Mouse (Mus musculus) left cerebral cortex, adult 2 months (tissue): ENCODE results near the gene Caskin2. TPM values are rescaled to one million over a fixed set of nuclear protein-coding genes. Genes with fewer than 3 reads are reported as not detected.
A peak's percentile ranks its signal among the peaks of the same experiment; 100 is the strongest.

Experiments used
- DNase-seq, 2 experiments: peaks; one replicate each; pipeline ENCODE4 v3.0.0; 2021 to 2022; ENCODE audit warnings: low spot score in 2 of 2, mixed read lengths in 1 of 2; ENCODE audit errors: extremely low spot score in 1 of 2
- H3K27ac ChIP-seq: fragments of 200-600 bp; 2 replicates; pipeline ENCODE4 v1.8.1; 2022
- H3K4me3 ChIP-seq: fragments of 200-600 bp; 2 replicates; pipeline ENCODE4 v1.8.1; 2022
- CTCF ChIP-seq: fragments of 200-600 bp; IDR thresholded peaks from 2 replicates; pipeline ENCODE4 v1.8.1; 2022; ENCODE audit warnings: antibody characterized with exemption, mild to moderate bottlenecking, moderate library complexity
- intact Hi-C: fragments of 180-260 bp; cut with DNase I; formaldehyde crosslinking; loops from one replicate; pipeline ENCODE4 v1.15.1; 2025
- total RNA-seq, 2 experiments: library from RNA; stranded (reverse); gene quantifications; 2 replicates each; pipeline ENCODE4 v1.2.3; 2021

The Caskin2 gene
- total RNA-seq, 2 experiments from 2014 or later = 18.1 to 18.8 TPM

DNA sequence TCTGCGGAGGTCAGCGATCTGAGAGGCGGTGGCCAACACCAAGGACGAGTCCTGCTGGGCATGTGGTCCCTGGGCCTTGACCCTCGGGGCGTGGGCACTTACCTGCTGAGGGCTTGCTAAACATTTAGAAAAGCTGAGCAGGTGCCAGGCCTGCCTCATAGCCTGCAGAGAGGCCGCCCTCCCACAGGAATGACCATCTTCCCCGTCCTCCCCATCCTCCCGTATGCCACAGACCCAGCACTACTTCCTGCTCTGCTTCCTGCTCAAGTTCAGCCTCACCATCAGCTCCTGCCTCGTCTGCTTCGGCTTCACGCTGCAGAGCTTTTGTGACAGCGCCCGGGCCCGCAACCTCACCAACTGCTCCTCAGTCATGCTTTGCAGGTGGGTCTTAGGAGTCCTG, 16.5 kb downstream of the Caskin2 start:
- H3K27ac ChIP-seq = no peak overlapping the region
- no peak for DNase-seq
- intact Hi-C loops = no loop called here
- H3K4me3 ChIP-seq = no peak overlapping the region
- no peak for TF ChIP-seq CTCF

DNA sequence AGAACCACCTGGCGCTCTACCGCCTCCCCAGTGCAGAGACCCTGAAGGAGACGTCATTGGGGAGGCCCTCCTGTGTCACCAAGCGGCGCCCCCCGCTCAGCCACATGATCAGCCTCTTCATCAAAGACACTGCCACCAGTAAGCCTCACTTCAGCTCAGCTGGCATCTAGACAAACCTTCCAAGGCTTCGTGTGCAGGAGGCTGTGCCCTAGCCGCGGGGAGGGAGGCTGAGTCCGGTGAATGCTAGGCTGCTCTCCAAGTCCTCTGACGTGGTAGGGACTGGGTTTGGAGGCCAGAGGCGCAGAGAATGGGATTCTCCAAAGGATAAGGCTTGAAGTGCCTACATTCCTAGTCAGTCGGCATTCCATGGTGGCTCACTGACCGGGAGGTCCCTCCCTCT, 21.1 kb downstream of the Caskin2 start:
- no peak for DNase-seq

GRCm38 (mm10) chr11:115791919-115792318, 21.5 kb downstream of the Caskin2 start:
- intact Hi-C loops = no loop called here
- H3K4me3 ChIP-seq = no peak overlapping the region
- TF ChIP-seq CTCF = no peak

More for the DNA sequence above, 21.1 kb downstream of the Caskin2 start:
- no peak overlapping the region for H3K27ac ChIP-seq
- TF ChIP-seq CTCF = no peak
- intact Hi-C loops = no loop called here
- no peak overlapping the region for H3K4me3 ChIP-seq

DNA sequence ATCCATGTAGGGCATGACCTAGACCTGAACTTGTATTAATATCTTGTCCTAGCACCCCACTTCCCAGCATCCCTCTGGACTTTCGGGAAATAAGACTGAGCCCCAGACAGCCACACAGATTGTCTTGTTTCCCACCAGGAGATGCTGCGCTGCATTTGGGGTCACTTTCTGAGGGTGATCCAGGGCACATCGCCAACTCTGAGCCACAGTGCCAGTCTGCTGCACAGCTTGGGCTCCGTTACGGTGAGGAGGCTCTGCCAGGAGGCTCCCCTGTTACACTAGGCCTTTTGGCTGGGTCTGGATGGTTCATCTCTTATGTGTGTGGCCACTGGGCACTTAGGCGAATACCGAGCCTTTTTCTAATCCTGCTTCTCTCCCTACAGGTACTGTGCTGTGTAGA, 23.7 kb downstream of the Caskin2 start:
- no peak for TF ChIP-seq CTCF
- Histone ChIP-seq H3K27ac (no peak overlapping the region), H3K4me3 (no peak overlapping the region)
- intact Hi-C loops = no loop called here
- DNase-seq = no peak

More at GRCm38 (mm10) chr11:115791919-115792318, 21.5 kb downstream of the Caskin2 start:
- H3K27ac ChIP-seq = no peak overlapping the region
- DNase-seq = no peak

GRCm38 (mm10) chr11:115786473-115786872, 27.0 kb downstream of the Caskin2 start:
- DNase-seq = no peak
- Histone ChIP-seq H3K27ac (no peak overlapping the region), H3K4me3 (no peak overlapping the region)
- intact Hi-C loops = no loop called here
- no peak for TF ChIP-seq CTCF

- H3K4me3 ChIP-seq = peak overlapping the region; percentile 50
- intact Hi-C loops = loop anchor here (2.0 to 5.0 kb wide), 2 partner anchors 32 to 53 kb away; partner anchors contain the start of gene Caskin2
- DNase-seq = peak; percentile 51 to 68
- H3K27ac ChIP-seq = peak overlapping the region; percentile 91
- TF ChIP-seq CTCF = no peak
Measured at GRCm38 (mm10) chr11:115780141-115781070, 33.0 kb downstream of the Caskin2 start.

GRCm38 (mm10) chr11:115779038-115779571, 34.3 kb downstream of the Caskin2 start:
- peak in 1 of 2 experiments; percentile 64 for DNase-seq
- TF ChIP-seq CTCF = no peak
- intact Hi-C loops = no loop called here
- Histone ChIP-seq H3K27ac (peak overlapping the region; percentile 91), H3K4me3 (no peak overlapping the region)

DNA sequence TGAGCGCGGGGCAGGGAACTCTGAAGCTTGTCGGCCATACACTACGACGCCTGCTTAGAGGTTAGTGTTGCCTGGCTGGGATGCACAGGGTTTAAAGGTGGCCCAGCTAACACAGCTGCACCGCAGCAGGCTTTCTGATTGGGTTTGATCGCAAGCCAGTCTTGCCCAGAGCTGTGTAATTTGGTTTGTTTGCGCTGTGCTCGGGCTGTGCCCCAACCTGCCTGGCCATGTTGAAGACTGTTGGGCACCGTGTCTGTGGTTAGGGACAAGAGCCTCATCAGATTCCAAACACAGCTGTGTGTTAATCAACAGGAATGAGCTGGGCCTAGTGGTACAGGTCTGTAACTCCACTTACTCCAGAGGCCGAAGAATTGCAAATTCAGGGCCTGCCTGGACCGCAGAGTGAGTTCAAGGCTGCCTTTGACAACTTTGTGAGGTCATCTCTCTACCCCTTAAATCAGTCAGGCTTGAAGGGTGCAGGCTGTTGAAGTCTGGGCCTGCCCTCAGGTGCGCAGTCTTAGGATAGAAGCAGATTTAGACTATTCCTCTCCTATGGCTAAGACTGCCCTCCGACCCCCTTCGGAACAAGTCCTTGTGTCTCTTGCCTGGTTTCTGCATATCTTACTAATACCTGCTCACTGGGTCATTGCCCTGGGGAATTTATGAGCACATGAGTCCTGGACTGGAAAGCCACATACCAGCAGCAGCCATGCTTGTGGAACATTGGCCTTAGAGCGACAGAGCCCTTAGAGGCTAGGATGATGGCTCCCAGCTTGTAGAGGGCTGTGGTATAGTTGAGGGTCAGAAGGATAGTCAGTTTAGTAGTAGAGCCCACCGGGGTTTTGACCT, 35.7 kb downstream of the Caskin2 start:
- no peak for TF ChIP-seq CTCF
- DNase-seq = no peak
- intact Hi-C loops = no loop called here
- H3K4me3 ChIP-seq = no peak overlapping the region
- no peak overlapping the region for H3K27ac ChIP-seq

- intact Hi-C loops = no loop called here
- no peak overlapping the region for H3K4me3 ChIP-seq
- TF ChIP-seq CTCF = no peak
- DNase-seq = no peak
- no peak overlapping the region for H3K27ac ChIP-seq
Measured at GRCm38 (mm10) chr11:115776954-115777353, 36.5 kb downstream of the Caskin2 start.

DNA sequence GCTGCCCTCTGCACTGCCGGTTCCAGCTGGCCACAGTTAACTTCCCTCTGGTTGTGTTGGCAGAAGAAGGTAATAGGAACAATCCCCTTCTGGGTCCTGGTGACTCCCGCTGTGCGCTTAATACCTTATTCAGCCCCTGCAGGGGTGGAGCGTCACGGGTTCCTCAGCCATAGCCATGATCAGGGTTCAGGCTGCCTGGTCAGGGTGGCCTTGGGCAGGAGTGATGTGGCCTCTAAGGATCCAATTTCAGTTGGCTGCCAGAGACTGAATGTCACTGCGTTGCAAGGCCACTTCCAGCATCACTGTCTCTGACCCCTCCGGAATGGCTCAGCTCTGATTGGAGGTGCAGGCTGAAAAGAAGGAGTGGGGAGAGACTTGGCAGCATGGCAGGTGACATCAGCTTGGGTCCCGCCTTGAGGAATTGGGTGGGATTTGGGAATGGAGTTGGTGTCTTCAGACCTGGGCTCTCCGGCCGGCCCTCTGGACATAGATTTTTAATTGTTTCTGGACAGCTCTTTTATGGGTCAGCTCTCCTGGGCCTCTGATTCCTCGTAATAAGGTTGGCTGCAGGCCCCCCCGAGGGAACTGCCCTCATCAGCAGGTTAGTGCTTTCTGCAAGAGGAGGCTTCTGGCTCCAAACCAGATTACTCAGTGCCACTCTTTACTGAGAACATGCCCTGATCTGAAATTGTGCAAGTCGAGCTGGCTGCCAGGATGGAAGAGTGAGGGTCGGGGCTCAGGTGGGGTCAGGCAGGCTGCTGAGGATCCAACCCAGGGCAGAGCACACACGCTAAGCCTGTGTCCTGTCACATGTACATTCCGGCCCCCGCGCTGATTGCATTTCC, 37.4 kb downstream of the Caskin2 start:
- intact Hi-C loops = no loop called here
- Histone ChIP-seq H3K4me3 (no peak overlapping the region), H3K27ac (peak overlapping the region; percentile 44)
- no peak for TF ChIP-seq CTCF
- peak in 1 of 2 experiments; percentile 10 for DNase-seq

DNA sequence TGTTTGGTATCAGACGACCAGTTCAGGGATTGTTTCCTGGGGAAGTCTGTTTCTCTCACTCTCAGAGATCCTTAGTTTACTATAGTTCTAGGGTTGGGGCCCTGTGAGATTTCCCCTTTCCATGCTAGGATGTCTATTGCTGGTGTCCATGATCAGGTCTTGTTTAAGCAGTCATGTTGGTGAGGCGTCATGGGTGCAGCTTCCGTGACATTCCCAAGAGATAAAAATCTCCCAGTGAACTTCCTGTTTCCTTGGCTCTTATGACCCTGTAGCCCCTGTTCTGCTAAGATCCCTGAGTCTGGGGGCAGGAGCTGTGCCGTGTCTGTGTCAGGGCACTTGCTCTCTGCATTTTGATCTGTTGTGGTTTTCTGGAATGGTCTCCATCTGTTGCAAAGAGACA, 38.8 kb downstream of the Caskin2 start:
- Histone ChIP-seq H3K4me3 (no peak overlapping the region), H3K27ac (no peak overlapping the region)
- TF ChIP-seq CTCF = no peak
- intact Hi-C loops = no loop called here
- DNase-seq = no peak
